Mouse (Mus musculus) retina, postnatal 7 days (tissue): ENCODE data around the gene Zyx.

Source experiments
- DNase-seq: peaks from one replicate; pipeline ENCODE4 v3.0.0-alpha.2; 2012; ENCODE audit warnings: low read depth, low spot score

The Zyx gene

DNA sequence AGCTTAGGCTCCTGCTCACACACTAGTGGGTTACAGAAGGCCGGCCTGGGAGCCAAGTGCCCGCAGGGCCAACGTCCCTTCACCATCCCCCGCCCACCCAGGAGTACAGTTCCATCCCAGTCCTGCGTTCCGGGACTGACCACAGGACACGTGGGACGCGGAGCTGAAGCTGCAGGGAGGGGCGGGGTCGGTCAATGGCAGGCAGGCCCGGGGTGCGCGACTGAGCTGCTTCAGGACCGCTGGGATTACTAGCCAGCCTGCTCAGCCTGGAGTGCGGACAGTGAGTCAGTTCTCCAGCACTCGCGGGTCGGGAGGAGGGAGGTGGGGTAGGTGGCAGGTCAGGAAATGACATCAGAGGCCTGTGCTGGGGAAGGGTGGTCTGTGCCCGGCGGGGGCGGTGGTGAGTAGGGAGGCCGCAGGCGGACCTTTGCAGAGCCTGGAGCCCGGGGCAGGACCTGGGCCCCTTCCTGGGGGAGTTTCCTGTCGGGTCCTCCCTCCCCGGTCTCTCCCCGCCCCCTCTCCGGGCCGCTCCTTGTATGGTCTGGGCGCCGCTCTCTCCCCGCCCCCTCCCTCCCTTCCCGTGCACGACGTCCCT is at the start of gene Zyx:
Gene Zyx, plus strand, starts transcription at position 205 of the 595 bp plus-strand sequence.
- peak; percentile 53 for DNase-seq

DNA sequence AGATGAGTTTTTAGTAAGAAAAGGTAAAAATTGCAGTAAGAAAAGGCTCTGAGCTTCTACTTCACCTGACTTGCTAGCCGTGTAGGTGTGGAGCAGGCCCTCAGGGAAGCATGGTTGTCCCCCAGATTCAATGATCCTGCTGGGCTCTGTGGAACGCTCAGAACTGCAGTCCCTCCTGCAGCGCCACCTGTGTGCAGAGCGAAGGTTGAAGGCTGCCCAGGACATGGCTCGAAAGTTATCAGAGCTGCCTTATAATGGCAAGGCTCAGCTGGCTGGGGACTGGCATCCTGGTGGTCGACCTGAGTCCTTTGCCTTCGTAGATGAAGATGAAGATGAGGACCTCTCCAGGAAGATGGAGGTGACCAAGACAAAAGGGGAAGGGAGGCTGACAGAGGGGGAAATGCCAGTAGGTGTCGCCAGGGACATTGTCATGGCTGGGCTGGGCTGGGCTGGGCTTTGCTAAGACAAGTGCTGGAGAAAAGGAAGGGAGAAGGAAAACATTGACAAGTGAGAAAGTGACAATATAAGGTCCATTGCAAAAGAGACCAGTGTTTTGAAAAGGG is 39.5 kb upstream of the Zyx start:
- DNase-seq: no peak

DNA sequence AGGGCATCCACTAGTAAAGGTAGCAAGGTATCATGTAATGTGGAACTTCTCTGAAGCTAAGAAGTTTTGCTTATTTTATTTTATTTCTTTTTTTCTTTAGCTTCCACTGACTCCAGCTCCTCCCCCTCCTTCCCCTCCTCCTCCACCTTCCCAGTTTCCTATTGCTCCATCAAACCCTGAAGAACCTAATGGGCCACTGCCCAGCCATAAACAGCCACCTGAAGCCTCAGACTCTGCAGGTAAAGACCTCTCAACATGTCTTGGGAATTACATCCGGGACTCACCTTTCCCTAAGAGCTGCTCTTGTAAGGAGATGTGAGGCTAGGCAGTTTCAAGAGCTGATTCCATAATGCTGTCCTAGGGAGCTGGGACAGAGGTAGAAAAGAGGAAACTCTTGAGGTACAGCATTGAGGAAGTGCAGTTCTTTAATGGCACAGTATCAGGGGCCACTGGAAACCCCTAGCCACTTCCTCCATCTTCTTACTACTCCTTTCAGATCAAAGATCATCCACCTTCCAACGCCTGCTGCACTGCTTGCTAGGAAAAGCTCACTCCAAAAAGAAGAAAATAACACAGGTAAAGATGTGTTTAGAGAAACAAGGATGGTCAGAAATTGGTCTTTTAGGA is 38.9 kb upstream of the Zyx start:
- no peak for DNase-seq

DNA sequence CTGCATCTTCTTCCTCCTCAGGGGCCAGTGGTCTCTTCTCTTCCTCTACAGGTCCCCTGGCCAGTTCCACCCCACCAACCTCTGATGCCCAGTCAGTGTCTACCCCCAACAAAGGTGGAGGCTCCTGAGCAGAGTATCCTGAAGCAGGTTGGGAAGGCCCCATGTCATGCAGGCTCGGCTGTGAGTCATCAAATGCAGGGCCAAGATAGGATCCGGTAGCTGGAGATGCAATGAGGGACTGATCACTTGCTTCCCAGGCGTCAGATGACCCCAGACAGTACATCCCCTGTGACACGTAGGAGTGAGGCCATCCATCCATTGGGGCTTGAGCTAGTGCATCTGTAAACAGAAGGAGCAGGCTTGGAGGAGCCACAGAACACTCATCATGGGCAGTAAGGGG is 31.1 kb upstream of the Zyx start:
- DNase-seq: no peak

DNA sequence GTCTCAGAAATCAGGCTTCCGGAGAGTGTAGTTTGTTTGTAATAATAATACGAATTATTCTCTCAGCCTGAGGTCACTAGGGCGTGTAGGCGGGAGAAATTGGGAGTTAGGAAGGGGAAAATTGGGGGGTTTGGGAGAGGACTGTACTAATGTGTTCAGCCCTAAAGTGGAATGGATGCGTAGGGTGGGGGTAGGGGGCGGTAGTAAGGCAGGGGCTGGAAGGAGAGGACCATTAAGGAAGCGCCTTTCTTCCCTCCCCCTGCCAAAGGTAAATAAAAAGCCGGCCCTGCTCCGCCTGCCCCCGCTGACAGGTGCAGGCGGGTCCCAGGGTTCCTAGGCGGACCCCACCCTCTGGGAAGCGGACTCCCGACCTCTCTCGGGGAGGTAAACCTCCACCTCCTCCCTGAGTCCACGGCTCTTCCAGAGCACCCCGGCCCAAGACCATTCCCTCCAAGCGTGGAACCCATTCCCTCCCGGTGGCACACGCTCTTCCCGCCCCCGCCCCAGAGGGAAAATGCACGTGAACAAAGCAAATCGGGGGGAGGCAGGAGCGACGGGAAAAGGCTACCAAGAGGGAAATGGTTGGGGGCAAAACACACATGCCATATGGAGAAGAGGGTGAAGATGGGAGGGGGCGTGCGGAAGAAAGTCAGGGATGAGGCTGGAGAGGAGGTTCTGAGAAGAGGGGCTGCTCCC is 25.9 kb upstream of the Zyx start:
- DNase-seq: no peak

DNA sequence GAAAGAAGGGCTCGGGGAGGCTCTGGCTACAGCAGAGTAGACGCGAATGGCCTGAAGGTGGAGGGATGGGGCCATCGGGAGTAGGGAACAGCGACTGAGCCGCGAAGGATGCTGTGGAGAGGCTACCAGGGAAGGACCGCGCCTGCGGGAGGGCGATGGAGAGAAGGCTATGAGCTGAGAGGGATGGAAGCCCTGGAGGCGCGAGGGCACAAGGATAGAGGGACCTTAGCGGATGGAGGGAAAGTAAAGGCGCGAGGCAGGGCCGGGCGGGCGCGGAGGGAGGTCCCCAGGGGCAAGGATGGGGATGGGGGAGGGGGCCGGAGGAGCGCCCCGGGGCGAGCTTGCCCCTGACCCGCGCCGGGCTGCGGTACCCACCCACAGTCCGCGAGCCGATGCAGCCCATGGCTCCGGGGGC is 25.4 kb upstream of the Zyx start:
- DNase-seq: peak; percentile 3

DNA sequence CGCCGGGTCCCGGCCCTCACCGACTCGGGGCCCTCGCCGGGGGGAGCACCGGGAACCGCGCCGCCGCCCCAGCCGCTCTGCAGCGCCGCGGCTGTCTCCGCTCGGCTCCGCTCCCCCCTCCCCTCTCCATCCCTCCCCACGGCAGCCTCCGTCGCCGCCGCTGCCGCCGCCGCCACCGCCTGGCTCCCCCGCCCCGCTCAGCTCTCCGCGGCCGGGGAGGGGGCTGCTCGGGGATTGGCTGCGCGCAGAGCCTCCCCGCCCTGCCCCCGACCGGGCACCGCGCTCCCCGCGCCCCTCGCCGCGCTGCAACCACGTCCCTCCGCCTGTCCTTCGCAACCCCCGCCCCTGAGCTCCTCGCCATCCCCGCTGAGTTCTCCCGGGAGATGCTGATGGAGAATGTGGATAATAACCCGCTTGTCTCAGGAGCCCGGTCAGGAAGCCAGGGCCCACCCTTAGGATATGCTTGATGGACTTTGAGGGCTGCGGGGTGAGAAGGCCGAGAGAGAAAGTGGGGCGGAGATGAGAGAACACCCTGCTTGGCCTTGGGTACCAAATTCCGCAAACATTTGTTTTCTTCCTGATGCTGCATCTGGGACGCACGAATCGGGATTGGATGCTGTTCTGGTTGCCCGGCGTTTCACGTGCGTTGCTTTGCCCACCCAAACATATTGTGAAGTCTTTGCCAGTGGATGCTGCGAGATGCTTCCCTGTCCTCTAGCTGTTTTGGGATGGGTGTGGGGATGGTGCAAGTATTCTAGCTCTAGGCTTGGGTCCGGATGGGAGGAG is 24.8 kb upstream of the Zyx start, which contains the start of gene Fam131b:
Gene Fam131b, minus strand, starts transcription at position 162 of the 786 bp plus-strand sequence.
- no peak for DNase-seq

DNA sequence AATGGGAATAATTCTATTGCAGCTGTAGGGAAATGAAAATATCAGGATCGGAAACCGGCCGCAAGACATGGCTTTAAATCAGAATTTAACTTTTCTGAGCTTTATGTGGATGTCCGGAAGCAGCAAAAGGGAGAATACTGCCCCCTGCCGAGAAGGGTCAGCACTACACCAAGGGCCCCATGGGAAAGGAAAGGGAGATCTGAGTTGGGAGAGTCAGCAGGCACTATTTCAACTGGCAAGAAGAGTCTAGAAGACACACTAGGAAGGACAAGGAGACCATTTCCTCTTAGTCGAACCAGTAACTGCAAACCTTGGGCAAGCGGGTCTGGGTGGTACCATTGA is 24.2 kb upstream of the Zyx start:
- DNase-seq: peak; percentile 51

DNA sequence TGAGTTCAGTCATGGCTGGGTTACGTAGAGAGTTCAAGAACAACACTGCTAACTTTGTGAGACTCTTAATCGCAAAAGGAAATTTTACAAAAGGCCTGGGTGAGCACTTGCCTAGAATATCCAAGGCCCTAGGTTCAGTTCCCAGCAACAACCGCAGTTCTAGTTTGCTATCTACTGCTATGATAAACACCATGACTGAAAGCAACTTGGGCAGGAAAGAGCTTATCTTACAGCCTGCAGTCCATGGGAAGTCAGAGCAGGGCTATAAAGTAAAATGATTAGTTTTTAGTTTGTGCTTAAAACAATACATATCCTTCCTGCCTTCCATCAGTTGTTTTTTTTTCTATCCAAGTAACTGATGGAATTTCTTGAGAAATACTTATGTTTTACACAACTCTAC is 22.9 kb upstream of the Zyx start:
- no peak for DNase-seq

DNA sequence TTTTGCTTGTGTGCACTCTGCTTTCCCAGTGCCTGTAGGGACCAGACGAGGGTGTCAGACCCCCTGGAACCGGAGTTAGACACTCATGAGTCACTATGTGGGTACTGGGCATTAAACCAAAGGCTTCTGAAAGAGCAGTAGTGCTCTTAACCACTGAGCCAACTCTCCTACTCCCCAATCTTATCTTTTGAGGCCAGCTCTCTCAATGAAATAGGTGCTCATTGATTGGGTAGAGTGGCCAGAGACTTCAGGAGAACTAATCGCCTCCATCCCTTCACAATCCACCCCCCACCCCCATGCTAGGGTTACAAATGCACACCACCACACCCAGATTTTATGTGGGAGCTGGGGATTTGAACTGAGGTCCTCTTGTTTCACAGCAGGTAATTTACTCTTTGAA is 20.7 kb upstream of the Zyx start:
- DNase-seq: no peak

DNA sequence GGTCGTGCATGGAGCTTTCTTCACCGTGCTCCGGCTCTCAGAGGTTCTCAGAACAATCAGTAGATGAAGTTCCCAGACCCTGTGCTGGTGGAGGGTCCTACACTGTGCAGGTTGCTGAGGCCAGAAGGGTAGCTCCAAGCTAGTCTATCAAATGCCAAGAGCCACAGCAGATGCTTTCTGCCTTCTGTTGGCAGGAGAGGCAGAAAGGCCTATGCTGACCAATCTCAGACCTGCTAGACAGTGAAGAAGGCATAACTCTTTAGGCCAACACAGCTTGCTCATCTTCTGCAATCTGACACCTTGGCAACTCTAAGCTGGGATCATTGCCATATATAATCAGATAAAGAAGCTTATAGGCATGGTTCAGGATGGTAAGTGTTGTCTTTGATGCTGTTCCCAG is 19.2 kb upstream of the Zyx start:
- DNase-seq: no peak

DNA sequence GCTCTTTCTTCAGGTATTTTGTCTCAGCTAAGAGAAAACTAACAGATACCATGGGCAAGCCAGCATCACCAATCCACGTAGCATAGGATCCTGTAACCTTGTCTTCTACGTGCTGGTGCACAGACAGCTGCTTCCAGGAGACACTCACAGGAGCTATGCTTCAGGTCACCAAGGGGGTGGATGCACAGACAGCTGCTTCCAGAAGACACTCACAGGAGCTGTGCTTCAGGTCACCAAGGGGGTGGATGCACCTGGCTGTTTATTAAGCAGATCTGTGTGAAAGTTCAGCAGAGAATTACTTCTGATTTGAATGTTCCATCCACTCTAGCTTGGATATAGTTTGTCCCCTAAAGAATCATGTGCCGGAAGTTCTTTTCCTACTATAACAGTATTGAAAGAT is 18.5 kb upstream of the Zyx start:
- DNase-seq: no peak

DNA sequence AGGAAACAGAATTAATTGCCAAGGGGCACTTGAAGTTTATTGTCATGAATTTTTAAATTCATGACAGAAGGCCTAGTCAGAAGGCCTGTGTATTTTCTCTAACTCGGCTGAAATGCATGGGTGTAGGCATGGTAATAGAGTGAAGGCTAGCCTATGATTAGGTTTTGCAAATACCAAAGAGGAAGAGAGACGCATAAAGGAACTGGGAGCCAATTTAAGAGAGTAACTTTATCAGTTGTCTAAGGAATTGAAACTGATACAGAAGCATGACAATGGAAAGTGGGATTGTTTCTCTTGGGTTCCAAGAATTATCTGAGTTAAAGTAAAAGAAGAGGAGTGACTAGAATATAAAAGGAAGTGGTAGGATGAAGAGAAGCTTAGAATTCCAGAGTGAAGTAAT is 10.2 kb upstream of the Zyx start:
- no peak for DNase-seq

DNA sequence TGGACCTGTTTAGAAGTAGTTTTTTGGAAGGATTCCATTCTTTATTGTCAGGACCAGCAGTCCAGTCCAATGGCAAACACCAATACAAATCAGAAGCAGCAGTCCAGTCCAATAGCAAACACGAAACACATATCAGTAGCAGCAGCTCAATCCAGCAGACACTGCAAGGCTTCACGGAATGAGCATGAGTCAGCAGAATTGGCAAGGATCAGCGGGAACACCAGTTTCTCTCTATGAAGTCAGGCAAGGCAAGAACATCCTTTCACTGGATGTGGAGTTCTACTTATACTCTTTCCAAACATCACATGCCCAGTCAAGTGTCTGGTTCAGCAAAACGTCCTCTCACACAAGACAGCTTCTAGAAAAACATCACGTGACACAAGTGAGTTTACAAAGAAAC is 9.4 kb upstream of the Zyx start:
- DNase-seq: no peak

DNA sequence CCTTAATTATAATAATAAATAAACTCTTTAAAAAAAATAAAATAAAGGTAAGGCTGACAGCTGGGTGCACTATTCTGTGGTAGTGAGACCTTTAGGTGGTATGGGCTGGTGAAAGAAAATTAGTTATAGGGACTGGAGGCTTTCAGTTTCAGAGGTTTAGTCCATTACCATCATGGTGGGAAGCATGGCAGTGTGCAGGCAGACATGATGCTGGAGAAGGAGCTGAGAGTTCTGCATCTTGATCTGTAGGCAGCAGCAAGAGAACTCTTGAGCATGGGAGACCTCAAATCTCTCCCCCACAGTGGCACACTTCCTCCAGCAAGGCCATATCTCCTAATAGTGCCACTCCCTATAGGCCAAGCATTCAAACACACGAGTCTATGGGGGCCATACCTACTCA is 7.3 kb upstream of the Zyx start:
- no peak for DNase-seq

DNA sequence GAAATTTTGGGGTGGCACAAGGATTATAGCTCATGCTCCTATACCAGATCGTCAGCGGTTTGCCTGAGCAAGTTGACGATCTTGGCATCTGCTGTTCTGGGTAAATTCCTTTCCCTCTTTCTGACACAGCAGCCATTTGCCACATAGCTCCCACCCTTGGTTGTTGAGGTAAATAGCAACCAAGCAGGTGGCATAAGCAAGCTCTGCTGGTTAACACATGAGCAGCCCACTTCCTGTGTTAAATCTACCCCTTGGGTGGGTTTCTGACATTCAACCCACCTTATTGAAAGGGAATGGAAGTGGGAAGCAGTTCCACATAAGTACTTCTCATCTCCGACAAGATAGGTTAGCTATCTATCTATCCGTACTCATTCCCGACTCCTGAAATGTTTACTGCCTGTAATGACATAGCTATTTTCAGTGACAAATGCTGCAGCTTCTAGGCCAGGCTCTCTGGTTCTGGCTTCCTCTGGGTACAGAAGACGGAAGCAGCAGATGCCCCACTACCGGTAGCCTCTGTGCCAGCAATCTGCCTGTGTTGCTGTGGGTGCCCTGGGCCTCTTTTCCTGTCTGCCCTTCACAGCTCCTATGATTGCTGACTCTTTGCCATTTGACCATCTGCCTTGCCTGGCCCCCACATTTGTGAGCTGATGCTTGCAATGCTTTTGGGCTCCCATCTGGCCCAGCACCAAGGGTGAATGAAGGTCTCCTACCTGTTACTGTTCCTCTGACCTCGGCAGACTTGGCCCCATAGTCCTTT is 5.9 kb upstream of the Zyx start:
- no peak for DNase-seq

DNA sequence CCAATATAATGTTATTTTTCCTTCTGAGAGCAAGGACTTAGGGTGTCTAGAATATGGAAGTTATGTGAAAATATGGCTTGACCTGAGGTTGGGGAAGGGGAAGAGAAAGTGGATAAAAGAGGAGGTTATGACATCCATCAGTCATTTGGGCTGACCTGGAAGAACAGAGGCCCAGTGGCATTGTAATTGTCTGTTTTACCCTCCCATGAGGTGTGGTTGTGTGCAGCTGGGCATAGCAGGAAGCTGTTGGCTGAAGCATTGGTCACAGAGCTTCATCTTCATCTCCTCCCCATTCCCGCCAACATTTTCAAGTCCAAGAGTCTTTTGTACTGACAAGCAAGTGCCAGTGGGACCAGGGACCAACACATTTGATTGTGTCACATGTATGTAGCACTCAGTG is 5.2 kb upstream of the Zyx start:
- no peak for DNase-seq

DNA sequence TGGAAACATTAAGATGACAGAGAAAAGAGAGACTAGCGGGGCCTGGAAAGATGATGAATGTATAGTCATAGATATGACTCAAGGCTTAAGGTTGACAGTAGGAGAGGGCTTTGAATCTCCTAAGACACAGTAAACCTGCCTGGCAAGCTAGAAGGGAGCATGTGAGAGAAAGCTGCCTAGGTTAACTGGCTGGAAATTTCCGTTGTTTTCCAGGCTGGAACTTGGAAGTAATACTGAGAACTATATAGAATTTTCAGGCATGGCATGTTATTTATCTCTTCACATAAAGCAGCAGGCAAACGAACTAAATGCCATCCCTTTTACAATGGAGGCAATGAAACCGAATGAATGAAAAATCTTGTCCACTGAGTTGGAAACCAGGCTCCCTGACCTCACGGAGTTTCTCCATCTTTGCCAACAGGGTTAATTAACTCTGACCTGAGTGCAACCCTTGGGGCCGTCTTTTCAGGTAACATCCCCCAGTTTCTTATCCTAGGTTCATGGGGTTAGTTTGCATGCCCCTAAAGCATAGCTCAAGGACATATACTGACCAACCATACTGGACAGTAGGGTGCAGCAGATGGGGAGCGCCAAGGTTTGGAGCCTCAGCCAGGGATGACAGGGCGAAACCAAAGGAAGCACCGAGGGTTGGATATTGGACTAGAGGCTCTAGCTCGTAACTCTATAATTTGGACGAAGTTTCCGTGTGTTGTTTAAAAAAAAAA is 987 bp upstream of the Zyx start:
- DNase-seq: no peak

DNA sequence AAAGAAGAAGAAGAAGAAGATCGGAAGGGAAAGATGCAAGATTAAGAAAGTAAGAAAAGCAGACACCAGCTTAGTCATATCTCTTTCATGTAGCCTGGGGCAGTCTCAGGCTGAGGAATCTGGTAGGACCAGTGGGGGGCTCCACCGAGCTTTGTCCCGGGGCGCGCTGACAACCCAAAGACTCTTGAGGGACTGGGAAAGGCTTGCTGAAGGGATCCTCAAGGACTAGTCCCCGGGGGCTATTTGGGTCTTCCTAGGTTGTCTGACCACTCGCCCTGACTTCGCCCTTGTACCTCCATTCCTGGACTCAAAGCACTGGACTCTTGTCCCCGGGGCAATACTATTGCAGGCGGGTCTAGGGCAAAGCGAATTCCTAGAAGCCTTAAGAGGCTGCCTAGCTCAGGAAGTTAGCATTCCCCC is 414 bp upstream of the Zyx start:
- no peak for DNase-seq

DNA sequence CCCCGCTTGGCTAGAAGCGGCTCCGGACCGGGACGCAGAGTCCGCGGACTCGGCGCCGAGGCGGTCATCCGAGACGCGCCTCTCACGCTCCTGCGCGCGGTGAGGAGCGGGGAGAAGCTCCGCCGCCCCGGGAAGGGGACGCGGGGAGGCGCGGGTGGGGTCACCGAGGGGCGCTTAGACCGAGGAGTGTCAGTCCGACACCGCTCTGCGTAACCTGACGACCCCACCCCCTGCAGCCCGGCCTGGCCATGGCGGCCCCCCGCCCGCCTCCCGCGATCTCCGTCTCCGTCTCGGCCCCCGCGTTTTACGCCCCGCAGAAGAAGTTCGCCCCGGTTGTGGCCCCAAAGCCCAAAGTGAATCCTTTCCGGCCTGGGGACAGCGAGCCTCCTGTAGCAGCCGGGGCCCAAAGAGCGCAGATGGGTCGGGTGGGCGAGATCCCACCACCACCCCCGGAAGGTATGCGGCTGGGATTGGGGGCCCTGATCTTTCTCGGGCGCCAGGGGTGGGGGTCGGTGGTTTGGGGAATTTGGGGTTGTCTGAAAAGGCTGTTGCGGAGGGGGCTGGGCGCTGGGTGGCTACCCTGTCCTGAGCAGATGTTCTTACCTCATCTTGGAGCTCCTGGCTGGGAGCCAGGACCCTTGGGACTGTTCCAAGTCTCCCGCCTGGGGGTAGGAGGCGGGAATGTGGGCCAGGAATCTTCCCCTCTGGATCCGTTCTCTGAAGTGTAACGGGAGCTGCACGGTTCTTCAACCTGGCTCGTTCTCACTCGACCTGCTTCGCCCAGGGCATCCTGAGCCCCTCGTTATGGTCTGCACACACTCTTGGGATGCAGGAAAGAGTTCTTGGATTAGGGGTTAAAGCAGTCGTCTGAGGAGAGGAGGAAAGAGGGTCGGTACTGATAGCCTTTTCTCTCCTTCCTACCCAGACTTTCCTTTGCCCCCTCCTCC is 864 bp downstream of the Zyx start:
- peak; percentile 39 for DNase-seq
